Mouse (Mus musculus) heart, postnatal 0 days (tissue): ENCODE results near the gene Txndc11.

Experiments
- CTCF ChIP-seq: IDR thresholded peaks from 2 replicates; pipeline ENCODE4 v1.5.1; 2016; ENCODE audit warnings: antibody characterized with exemption, control low read depth, low read depth
- EP300 ChIP-seq: IDR thresholded peaks from 2 replicates; pipeline ENCODE4 v1.6.1; 2016; ENCODE audit warnings: antibody characterized with exemption, low read depth

DNA sequence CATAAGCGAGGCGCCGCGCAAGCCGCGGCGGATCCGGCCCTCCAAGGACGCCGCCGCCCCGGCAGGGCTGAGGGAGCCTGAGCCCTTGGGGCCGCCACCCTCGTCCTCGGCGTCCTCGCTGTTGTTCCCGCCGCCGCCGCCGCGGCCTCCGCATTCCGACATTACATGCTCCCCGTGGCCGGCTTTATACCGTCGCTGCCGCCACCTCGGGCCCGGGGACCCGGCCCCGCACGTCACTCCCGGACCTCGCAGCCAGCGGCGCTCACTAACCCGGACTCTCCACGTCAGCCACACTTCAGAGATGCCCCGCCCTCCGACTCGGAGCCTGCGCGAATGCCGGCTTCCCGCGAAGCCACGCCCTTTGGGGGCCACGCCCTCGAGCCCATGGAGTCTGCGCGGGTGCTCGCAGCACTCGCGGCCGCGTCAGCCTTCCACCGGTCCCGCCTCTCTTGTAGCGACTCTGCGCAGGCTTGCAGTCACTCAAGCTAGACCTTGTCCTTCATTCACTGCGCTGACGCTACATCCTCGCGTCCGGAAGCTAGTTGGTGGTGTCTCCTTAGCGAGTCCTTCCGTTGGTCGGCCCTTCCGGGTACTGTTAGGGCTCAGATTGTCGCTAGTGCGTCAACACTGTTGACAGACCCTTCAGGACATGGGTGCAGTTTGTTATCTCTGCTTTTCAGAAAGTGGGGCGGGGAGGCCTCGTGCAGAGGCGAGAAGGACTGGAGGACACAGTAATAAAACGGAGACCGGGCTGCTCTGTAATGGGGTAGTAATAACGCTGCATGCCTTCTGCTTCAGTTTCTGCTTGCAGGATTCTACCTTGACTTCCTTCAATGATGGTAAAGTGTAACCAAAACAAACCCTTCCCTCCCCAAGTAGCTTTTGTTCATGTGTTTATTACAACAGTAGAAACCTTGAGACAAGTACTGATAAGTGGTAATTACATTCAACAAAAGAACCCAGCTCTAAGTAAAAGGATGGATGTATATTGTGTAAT lies at the start of gene Txndc11:
- TF ChIP-seq CTCF (no peak), EP300 (no peak; the same call in 1 of the 2 replicates)
